Mouse (Mus musculus) ES-Bruce4 (cell line): ENCODE results near the gene Ebi3. TPM values are rescaled to one million over a fixed set of nuclear protein-coding genes. Genes with fewer than 3 reads are reported as not detected.

ENCODE experiments used
- H3K27ac ChIP-seq: 2 replicates; pipeline ENCODE4 v1.5.1; 2012; ENCODE audit warnings: low read length, inconsistent platforms; ENCODE audit not compliant: insufficient read depth
- H3K27me3 ChIP-seq: 2 replicates; pipeline ENCODE4 v1.6.1; 2012; ENCODE audit warnings: mild to moderate bottlenecking, low read length, inconsistent platforms; ENCODE audit not compliant: control insufficient read depth, poor library complexity, insufficient read depth, severe bottlenecking
- H3K36me3 ChIP-seq: 2 replicates; pipeline ENCODE4 v1.6.1; 2012; ENCODE audit warnings: inconsistent platforms, mild to moderate bottlenecking, low read length, moderate library complexity; ENCODE audit not compliant: control insufficient read depth, poor library complexity, insufficient read depth, severe bottlenecking
- H3K4me1 ChIP-seq: one replicate; pipeline ENCODE4 v1.8.1; 2011; ENCODE audit warnings: low read length; ENCODE audit not compliant: control insufficient read depth, insufficient read depth
- H3K4me3 ChIP-seq: 2 replicates; pipeline ENCODE4 v1.5.1; 2011; ENCODE audit warnings: low read depth, mild to moderate bottlenecking, low read length
- H3K9ac ChIP-seq: 2 replicates; pipeline ENCODE4 v1.6.1; 2012; ENCODE audit warnings: low read depth, mild to moderate bottlenecking, inconsistent platforms; ENCODE audit not compliant: poor library complexity, severe bottlenecking
- H3K9me3 ChIP-seq: replicated peaks from 2 replicates; pipeline ENCODE4 v1.6.1; 2012; ENCODE audit warnings: mild to moderate bottlenecking, low read length, inconsistent platforms; ENCODE audit not compliant: control insufficient read depth, poor library complexity, insufficient read depth, severe bottlenecking
- CTCF ChIP-seq: IDR thresholded peaks from one replicate; pipeline ENCODE4 v1.8.1; 2011; ENCODE audit warnings: low read depth, low read length
- EP300 ChIP-seq: IDR thresholded peaks from 2 replicates; pipeline ENCODE4 v1.6.1; 2011; ENCODE audit warnings: low read depth, low read length; ENCODE audit not compliant: insufficient read depth
- POLR2A ChIP-seq: IDR thresholded peaks from one replicate; pipeline ENCODE4 v1.8.1; 2011; ENCODE audit warnings: low read length; ENCODE audit not compliant: insufficient read depth
- polyA plus RNA-seq: library from polyadenylated mRNA; stranded (reverse); fragments of >200 nt; gene quantifications from 2 replicates; pipeline ENCODE4 v1.2.4, GENCODE M21; 2011; ENCODE audit warnings: low read depth; ENCODE audit not compliant: missing spikeins, insufficient read depth, insufficient read length

Gene Ebi3
- polyA plus RNA-seq, 1 experiment, result not detected

DNA sequence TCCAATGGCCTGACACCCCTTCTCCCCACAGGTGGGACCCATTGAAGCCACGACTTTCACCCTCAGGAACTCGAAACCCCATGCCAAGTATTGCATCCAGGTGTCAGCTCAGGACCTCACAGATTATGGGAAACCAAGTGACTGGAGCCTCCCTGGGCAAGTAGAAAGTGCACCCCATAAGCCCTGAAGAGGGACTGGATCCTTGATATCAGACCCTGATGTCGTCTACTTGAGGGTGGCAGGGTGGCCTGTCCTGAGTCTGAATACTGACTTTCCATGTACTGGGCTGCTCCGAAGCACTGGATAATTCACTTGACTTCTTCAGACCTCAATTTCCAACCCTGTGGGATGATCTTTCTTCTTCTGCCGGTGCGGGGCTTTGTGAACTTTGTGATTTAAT lies 4.2 kb downstream of the Ebi3 start:
- Histone ChIP-seq H3K4me1 (peaks cover 14% of the 10 kb centered on the region), H3K36me3 (no peaks in the 10 kb centered on the region), H3K4me3 (peak overlapping the region; percentile 71), H3K27ac (peak overlapping the region; percentile 8; the same call in 1 of the 2 replicates), H3K9me3 (no peaks in the 10 kb centered on the region), H3K27me3 (no peaks in the 10 kb centered on the region), H3K9ac (peak overlapping the region; percentile 32)
- TF ChIP-seq CTCF (no peak), EP300 (no peak), POLR2A (no peak)

- Histone ChIP-seq H3K4me1 (peaks cover 12% of the 10 kb centered on the region), H3K36me3 (no peaks in the 10 kb centered on the region), H3K9ac (no peak overlapping the region), H3K27ac (no peak overlapping the region), H3K4me3 (no peak overlapping the region), H3K9me3 (no peaks in the 10 kb centered on the region), H3K27me3 (no peaks in the 10 kb centered on the region)
- TF ChIP-seq CTCF, result peak; percentile 79
- no peak for TF ChIP-seq EP300
- TF ChIP-seq POLR2A, result no peak
Observed at GRCm38 (mm10) chr17:55957168-55957567, 4.7 kb downstream of the Ebi3 start.

GRCm38 (mm10) chr17:55957726-55958583 lies 5.5 kb downstream of the Ebi3 start:
- Histone ChIP-seq H3K4me3 (peak overlapping the region; percentile 89), H3K27me3 (no peaks in the 10 kb centered on the region), H3K9ac (peak overlapping the region; percentile 51), H3K9me3 (no peaks in the 10 kb centered on the region), H3K36me3 (no peaks in the 10 kb centered on the region), H3K4me1 (peaks cover 5% of the 10 kb centered on the region), H3K27ac (peak overlapping the region; percentile 23; the same call in 1 of the 2 replicates)
- TF ChIP-seq EP300, result no peak
- TF ChIP-seq POLR2A, result no peak
- TF ChIP-seq CTCF, result no peak

- Histone ChIP-seq H3K9me3 (no peaks in the 10 kb centered on the region), H3K27ac (peak overlapping the region; percentile 23), H3K27me3 (no peaks in the 10 kb centered on the region), H3K9ac (peak overlapping the region; percentile 51), H3K4me1 (peaks cover 5% of the 10 kb centered on the region), H3K4me3 (peak overlapping the region; percentile 89), H3K36me3 (no peaks in the 10 kb centered on the region)
- TF ChIP-seq POLR2A (no peak), CTCF (no peak)
Observed at GRCm38 (mm10) chr17:55958584-55958886, 6.1 kb downstream of the Ebi3 start.

DNA sequence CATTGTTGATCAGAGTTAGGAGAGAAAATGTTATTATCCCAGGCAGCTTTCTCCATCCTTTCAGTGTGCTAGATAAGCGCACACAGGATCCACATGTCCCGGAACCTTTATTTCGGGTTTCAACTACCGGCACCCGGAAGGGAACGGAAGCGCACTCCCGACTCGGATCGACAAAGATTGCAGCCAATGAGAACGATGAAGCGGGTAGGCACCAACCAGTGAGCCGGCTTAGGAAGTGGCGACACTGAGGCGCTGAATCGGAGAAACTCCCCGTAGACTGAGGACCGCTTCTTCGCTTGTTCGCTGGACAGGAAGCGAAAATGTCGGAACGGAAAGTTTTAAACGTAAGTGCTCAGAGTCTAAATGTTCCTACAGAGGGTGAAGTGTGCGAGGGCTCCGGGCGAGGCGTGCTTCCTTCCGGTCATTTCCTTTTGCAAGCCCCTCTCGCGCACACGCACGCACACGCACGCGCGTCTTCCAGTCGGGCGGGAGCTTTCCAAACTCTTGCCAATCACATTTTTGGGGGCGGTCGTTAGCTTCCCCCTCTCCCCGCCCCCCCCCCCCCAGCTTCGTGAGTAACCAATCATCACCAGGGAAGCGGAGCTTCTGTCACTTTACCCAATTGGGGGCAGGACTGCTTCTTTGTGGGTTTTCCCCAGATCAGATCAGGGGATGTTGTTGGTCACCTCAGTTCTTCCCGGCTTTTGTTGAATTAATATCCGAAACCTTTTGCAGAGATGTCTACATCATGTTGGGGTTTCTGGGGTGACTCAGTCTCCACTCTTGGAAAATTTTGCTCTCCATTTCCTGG lies 6.7 kb downstream of the Ebi3 start, which contains the start of gene Yju2:
TSS of gene Yju2 (plus strand) at position 182 of the 811 bp plus-strand sequence.
- no peaks in the 10 kb centered on the region for H3K9me3 ChIP-seq
- no peaks in the 10 kb centered on the region for H3K27me3 ChIP-seq
- TF ChIP-seq EP300 (no peak), POLR2A (peak; percentile 31), CTCF (no peak)
- no peaks in the 10 kb centered on the region for H3K36me3 ChIP-seq
- peak within 1 kb of the TSS; percentile 89 for H3K4me3 ChIP-seq
- H3K9ac ChIP-seq, result peak within 1 kb of the TSS; percentile 51
- peaks cover 3% of the 10 kb centered on the region for H3K4me1 ChIP-seq
- H3K27ac ChIP-seq, result peak within 1 kb of the TSS; percentile 58
